Comparison of ENCODE assay signal across 10 mouse cellular contexts in genomic region chr9:116919441-116920019, GRCm38 (mm10).
DNase-seq lines count a peak whose midpoint lies in the region; ATAC-seq and TF ChIP-seq lines count a peak whose summit lies in the region.
"Had no signal": no experiment of that assay in that cellular context is flagged by ENCODE, and none has a peak within 500 bp of the region (broad histone marks: within the 10 kb centered on the region; RNA-seq: fewer than 3 reads in every experiment).

No protein-coding gene starts in this region.

- no peaks in the 10 kb centered on the region for H3K4me1 ChIP-seq in forebrain, postnatal 0 days (ENCODE audit: insufficient read depth)
- H3K4me1 ChIP-seq in midbrain, embryonic 16.5 days (ENCODE audit: control insufficient read depth, insufficient read depth, low read length) = peaks cover 3% of the 10 kb centered on the region; the same call in 1 of the 2 replicates
- H3K4me1 ChIP-seq: intestine, embryonic 15.5 days had no signal

- peaks cover 20% of the 10 kb centered on the region for H3K27me3 ChIP-seq in forebrain, postnatal 0 days (ENCODE audit: insufficient read depth, low read length)
- H3K27me3 ChIP-seq in midbrain, embryonic 16.5 days (ENCODE audit: control insufficient read depth, insufficient read depth, low read depth, low read length) = no peaks in the 10 kb centered on the region; the same call in 1 of the 2 replicates
- H3K27me3 ChIP-seq: intestine, embryonic 15.5 days had no signal

- H3K9me3 ChIP-seq in forebrain, postnatal 0 days (ENCODE audit: low read length) = no peaks in the 10 kb centered on the region
- H3K9me3 ChIP-seq in midbrain, embryonic 16.5 days (replicated peaks; ENCODE audit: control insufficient read depth, low read length, poor library complexity, severe bottlenecking) = no peaks in the 10 kb centered on the region
- H3K9me3 ChIP-seq: intestine, embryonic 15.5 days had no signal

- ATAC-seq in forebrain, postnatal 0 days = peak; percentile 89
- peak; percentile 60; the same call in 1 of the 2 replicates for ATAC-seq in midbrain, embryonic 16.5 days
- ATAC-seq: intestine, embryonic 15.5 days had no signal

- H3K4me2 ChIP-seq in forebrain, postnatal 0 days (ENCODE audit: low read depth) = no peak overlapping the region
- H3K4me2 ChIP-seq in midbrain, embryonic 16.5 days (ENCODE audit: low read length) = no peak overlapping the region
- H3K4me2 ChIP-seq: intestine, embryonic 15.5 days had no signal

- no peak overlapping the region for H3K27ac ChIP-seq in forebrain, postnatal 0 days (ENCODE audit: low read depth, low read length)
- no peak overlapping the region for H3K27ac ChIP-seq in midbrain, embryonic 16.5 days (ENCODE audit: low read length)
- H3K27ac ChIP-seq: intestine, embryonic 15.5 days had no signal

- H3K9ac ChIP-seq in forebrain, postnatal 0 days = no peak overlapping the region
- H3K9ac ChIP-seq in midbrain, embryonic 16.5 days (ENCODE audit: low read depth, low read length) = no peak overlapping the region
- H3K9ac ChIP-seq: intestine, embryonic 15.5 days had no signal

- no peaks in the 10 kb centered on the region for H3K36me3 ChIP-seq in forebrain, postnatal 0 days (ENCODE audit: insufficient read depth)
- no peaks in the 10 kb centered on the region for H3K36me3 ChIP-seq in midbrain, embryonic 16.5 days (ENCODE audit: control insufficient read depth, insufficient read depth, low read length)
- H3K36me3 ChIP-seq: intestine, embryonic 15.5 days had no signal

- no peak overlapping the region for H3K4me3 ChIP-seq in forebrain, postnatal 0 days (ENCODE audit: low read depth, low read length)
- no peak overlapping the region for H3K4me3 ChIP-seq in midbrain, embryonic 16.5 days (ENCODE audit: low read depth, low read length)
- H3K4me3 ChIP-seq: erythroblast, embryonic 14.5 days; intestine, embryonic 15.5 days had no signal

- no peak for TF ChIP-seq CTCF in forebrain, postnatal 0 days (IDR thresholded peaks at IDR 0.05; ENCODE audit: low read depth)

- DNase-seq in Muller cell, postnatal 12 days (ENCODE audit: inconsistent ontology term) = peak; percentile 63
- peak; percentile 34 for DNase-seq in brain, embryonic 18.5 days (ENCODE audit: low read depth, low spot score)
- peak; percentile 46 for DNase-seq in forebrain, postnatal 0 days
- DNase-seq in spleen, postnatal 10 days (ENCODE audit: low spot score in 2 of 2) = no peak
- no peak for DNase-seq in spleen, postnatal 14 days (ENCODE audit: low spot score in 2 of 2)
- DNase-seq in left cerebral cortex, adult 18-20 months (ENCODE audit: low spot score in 2 of 2) = no peak
- DNase-seq: lung, postnatal 4 days had no signal

- WGBS in forebrain, postnatal 0 days = 11% methylated on average over 12 of the region's 12 CpGs
- WGBS in midbrain, embryonic 16.5 days = 17% methylated on average over 12 of the region's 12 CpGs

Comparison
In these comparisons a context has a peak if more than half of its experiments do, and no peak if none do; other contexts are left out.
1. DNase-seq: peak in Muller cell, postnatal 12 days (single experiment), brain, embryonic 18.5 days (single experiment) and forebrain, postnatal 0 days (single experiment); none in spleen, postnatal 10 days (0 of 2), spleen, postnatal 14 days (0 of 2) and left cerebral cortex, adult 18-20 months (0 of 2).